Mouse (Mus musculus) liver, postnatal 0 days (tissue): Measurements from ENCODE around the gene Cdk5r2. TPM values are rescaled to one million over a fixed set of nuclear protein-coding genes. Genes with fewer than 3 reads are reported as not detected.

Experiments used
- ATAC-seq: fragments of 200-750 bp; cut with Nextera tagmentation; 2 replicates; pipeline ENCODE4 v1.8.0; 2017; ENCODE audit warnings: mild to moderate bottlenecking, moderate library complexity
- DNase-seq: peaks from one replicate; pipeline ENCODE4 v3.0.0-alpha.2; 2016
- H3K27ac ChIP-seq: fragments of 300-500 bp; sonication (generic); 2 replicates; pipeline ENCODE4 v1.5.1; 2014; ENCODE audit warnings: antibody characterized with exemption, moderate library complexity, mild to moderate bottlenecking, low read depth
- H3K27me3 ChIP-seq: fragments of 300-500 bp; sonication (generic); 2 replicates; pipeline ENCODE4 v1.6.1; 2014; ENCODE audit warnings: low read length, control low read depth, mixed read lengths; ENCODE audit not compliant: insufficient read depth
- H3K36me3 ChIP-seq: fragments of 300-500 bp; sonication (generic); replicated peaks from 2 replicates; pipeline ENCODE4 v1.6.1; 2014; ENCODE audit warnings: mild to moderate bottlenecking, control low read depth, low read length, moderate library complexity, mixed read lengths; ENCODE audit not compliant: insufficient read depth
- H3K4me1 ChIP-seq: fragments of 300-500 bp; sonication (generic); 2 replicates; pipeline ENCODE4 v1.6.1; 2014; ENCODE audit warnings: antibody characterized with exemption, mild to moderate bottlenecking, control low read depth; ENCODE audit not compliant: insufficient read depth
- H3K4me2 ChIP-seq: fragments of 300-500 bp; sonication (generic); 2 replicates; pipeline ENCODE4 v1.6.1; 2014; ENCODE audit warnings: low read depth, mild to moderate bottlenecking, low read length, moderate library complexity, mixed read lengths
- H3K4me3 ChIP-seq: fragments of 300-500 bp; sonication (generic); 2 replicates; pipeline ENCODE4 v1.5.1; 2014; ENCODE audit warnings: low read depth, low read length
- H3K9ac ChIP-seq: fragments of 300-500 bp; sonication (generic); replicated peaks from 2 replicates; pipeline ENCODE4 v1.6.1; 2014; ENCODE audit warnings: mild to moderate bottlenecking, moderate library complexity
- H3K9me3 ChIP-seq: fragments of 300-500 bp; sonication (generic); 2 replicates; pipeline ENCODE4 v1.6.1; 2016; ENCODE audit warnings: mild to moderate bottlenecking, control low read depth, low read length, mixed read lengths
- CTCF ChIP-seq: sonication (generic); IDR thresholded peaks from 2 replicates; pipeline ENCODE4 v1.5.1; 2016; ENCODE audit warnings: antibody characterized with exemption, low read depth
- EP300 ChIP-seq: IDR thresholded peaks from 2 replicates; pipeline ENCODE4 v1.6.1; 2016; ENCODE audit warnings: antibody characterized with exemption, low read depth, mild to moderate bottlenecking
- WGBS: fragments of 180-500 bp; shearing (Covaris S2); extraction: QIAGEN DNeasy Blood & Tissue Kit; methylation state at CpG from one replicate; pipeline ENCODE4 v1.1.7; 2014; ENCODE audit not compliant: insufficient replicate concordance; 5-methylcytosine and 5-hydroxymethylcytosine counted together
- polyA plus RNA-seq: library from polyadenylated mRNA; unstranded; fragments of >200 nt; fragmentation: Nextera tagmentation; extraction: Ambion mirVana; gene quantifications from 2 replicates; pipeline ENCODE4 v1.2.1, GENCODE M21; 2015

Cdk5r2 gene
- polyA plus RNA-seq, 1 experiment from 2014 or later = not detected

DNA sequence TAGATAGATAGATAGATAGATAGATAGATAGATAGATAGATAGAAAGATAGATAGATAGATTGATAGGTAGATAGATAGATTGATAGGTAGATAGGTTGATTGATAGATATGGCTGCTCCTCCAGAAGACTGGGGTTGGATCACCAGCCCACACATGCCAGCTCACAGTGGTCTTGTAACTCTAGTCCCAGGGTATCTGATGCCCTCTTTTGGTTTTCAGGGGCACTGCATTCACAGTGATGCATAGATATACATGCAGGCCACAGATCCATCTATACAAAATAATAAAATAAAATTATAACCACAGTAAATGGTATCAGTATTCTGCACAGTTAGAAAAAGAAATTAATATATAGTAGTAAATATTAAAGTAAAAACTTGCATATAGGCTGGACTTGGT lies 7.0 kb downstream of the Cdk5r2 start:
- Histone ChIP-seq H3K4me2 (no peak overlapping the region), H3K4me3 (no peak overlapping the region), H3K9ac (no peak overlapping the region), H3K27ac (no peak overlapping the region), H3K36me3 (no peaks in the 10 kb centered on the region), H3K4me1 (no peaks in the 10 kb centered on the region), H3K27me3 (peaks cover 40% of the 10 kb centered on the region), H3K9me3 (no peaks in the 10 kb centered on the region)
- TF ChIP-seq EP300 = no peak
- TF ChIP-seq CTCF = 0 out of 2 replicates have a peak, but pooled peaks have one; percentile 11
- no peak for DNase-seq
- no peak for ATAC-seq

- DNase-seq (no peak), ATAC-seq (no peak)
- TF ChIP-seq EP300 = no peak
- TF ChIP-seq CTCF = no peak
- Histone ChIP-seq H3K27ac (no peak overlapping the region), H3K9ac (no peak overlapping the region), H3K4me2 (no peak overlapping the region), H3K27me3 (peaks cover 3% of the 10 kb centered on the region; the same call in 1 of the 2 replicates), H3K9me3 (no peaks in the 10 kb centered on the region), H3K36me3 (no peaks in the 10 kb centered on the region), H3K4me3 (no peak overlapping the region), H3K4me1 (no peaks in the 10 kb centered on the region)
- 31% methylated on average over 2 of the region's 2 CpGs for WGBS
Measured at GRCm38 (mm10) chr1:74872218-74872617, 17.5 kb downstream of the Cdk5r2 start.

GRCm38 (mm10) chr1:74877199-74877598 lies 22.5 kb downstream of the Cdk5r2 start:
- no peak for TF ChIP-seq CTCF
- no peak for TF ChIP-seq EP300
- H3K9ac ChIP-seq = no peak overlapping the region
- no peaks in the 10 kb centered on the region for H3K4me1 ChIP-seq
- 37% methylated on average over 3 of the region's 3 CpGs for WGBS
- peaks cover 28% of the 10 kb centered on the region for H3K27me3 ChIP-seq
- DNase-seq (no peak), ATAC-seq (no peak)
- H3K4me2 ChIP-seq = no peak overlapping the region
- no peak overlapping the region for H3K27ac ChIP-seq
- no peaks in the 10 kb centered on the region for H3K9me3 ChIP-seq
- H3K4me3 ChIP-seq = no peak overlapping the region
- H3K36me3 ChIP-seq = no peaks in the 10 kb centered on the region

- no peaks in the 10 kb centered on the region for H3K9me3 ChIP-seq
- peaks cover 65% of the 10 kb centered on the region for H3K27me3 ChIP-seq
- TF ChIP-seq CTCF = peak; percentile 88
- no peak for TF ChIP-seq EP300
- 4% methylated on average over 18 of the region's 18 CpGs for WGBS
- no peak overlapping the region for H3K4me3 ChIP-seq
- ATAC-seq = no peak
- DNase-seq = peak; percentile 73
- H3K4me1 ChIP-seq = peaks cover 3% of the 10 kb centered on the region; the same call in 1 of the 2 replicates
- H3K36me3 ChIP-seq = no peaks in the 10 kb centered on the region
- H3K27ac ChIP-seq = no peak overlapping the region
- no peak overlapping the region for H3K4me2 ChIP-seq
- no peak overlapping the region for H3K9ac ChIP-seq
Measured at GRCm38 (mm10) chr1:74880785-74881360, 26.1 kb downstream of the Cdk5r2 start.

- peak overlapping the region; percentile 13 for H3K4me3 ChIP-seq
- TF ChIP-seq EP300 = no peak
- no peak for TF ChIP-seq CTCF
- WGBS = 2% methylated on average over 66 of the region's 74 CpGs
Measured at GRCm38 (mm10) chr1:74882055-74882734, 27.5 kb downstream of the Cdk5r2 start.

GRCm38 (mm10) chr1:74882828-74883227 lies 28.1 kb downstream of the Cdk5r2 start:
- no peak overlapping the region for H3K9ac ChIP-seq
- H3K27ac ChIP-seq = no peak overlapping the region
- ATAC-seq (no peak), DNase-seq (no peak)
- TF ChIP-seq EP300 (no peak), CTCF (no peak)
- no peak overlapping the region for H3K4me3 ChIP-seq
- peak overlapping the region; percentile 42 for H3K4me2 ChIP-seq
- H3K9me3 ChIP-seq = no peaks in the 10 kb centered on the region
- peaks cover 3% of the 10 kb centered on the region; the same call in 1 of the 2 replicates for H3K4me1 ChIP-seq
- H3K36me3 ChIP-seq = no peaks in the 10 kb centered on the region
- WGBS = 5% methylated on average over 8 of the region's 8 CpGs
- peaks cover 76% of the 10 kb centered on the region for H3K27me3 ChIP-seq

More at GRCm38 (mm10) chr1:74882055-74882734, 27.5 kb downstream of the Cdk5r2 start:
- Histone ChIP-seq H3K4me1 (peaks cover 3% of the 10 kb centered on the region; the same call in 1 of the 2 replicates), H3K27me3 (peaks cover 76% of the 10 kb centered on the region), H3K9me3 (no peaks in the 10 kb centered on the region), H3K27ac (no peak overlapping the region), H3K36me3 (no peaks in the 10 kb centered on the region), H3K4me2 (peak overlapping the region; percentile 42), H3K9ac (no peak overlapping the region)
- ATAC-seq (no peak), DNase-seq (no peak)
